Mouse (Mus musculus) intestine, postnatal 0 days (tissue): ENCODE measurements at regions not wholly inside any gene's neighbourhood (a gene's known extent, or its start where the extent isn't known, plus 50 kb on each side); places are given as distances from the start of the nearest gene placed in this dataset.

Experiments
- ATAC-seq: fragments of 200-750 bp; cut with Nextera tagmentation; 2 replicates; pipeline ENCODE4 v1.8.0; 2017; ENCODE audit warnings: mild to moderate bottlenecking, moderate TSS enrichment, moderate library complexity
- H3K27ac ChIP-seq: fragments of 300-500 bp; sonication (generic); 2 replicates; pipeline ENCODE4 v1.5.1; 2014; ENCODE audit warnings: mild to moderate bottlenecking, low read depth, low read length, moderate library complexity
- H3K27me3 ChIP-seq: fragments of 300-500 bp; sonication (generic); replicated peaks from 2 replicates; pipeline ENCODE4 v1.6.1; 2014; ENCODE audit warnings: low read length, mixed read lengths; ENCODE audit not compliant: control insufficient read depth, insufficient read depth
- H3K36me3 ChIP-seq: fragments of 300-500 bp; sonication (generic); 2 replicates; pipeline ENCODE4 v1.6.1; 2014; ENCODE audit warnings: mild to moderate bottlenecking, moderate library complexity; ENCODE audit not compliant: control insufficient read depth, insufficient read depth
- H3K4me1 ChIP-seq: fragments of 300-500 bp; sonication (generic); replicated peaks from 2 replicates; pipeline ENCODE4 v1.6.1; 2014; ENCODE audit warnings: antibody characterized with exemption, low read length, mixed read lengths; ENCODE audit not compliant: control insufficient read depth, insufficient read depth
- H3K4me2 ChIP-seq: fragments of 300-500 bp; sonication (generic); replicated peaks from 2 replicates; pipeline ENCODE4 v1.6.1; 2014; ENCODE audit warnings: low read depth, mild to moderate bottlenecking, moderate library complexity
- H3K4me3 ChIP-seq: fragments of 300-500 bp; sonication (generic); 2 replicates; pipeline ENCODE4 v1.5.1; 2014; ENCODE audit warnings: low read depth, low read length
- H3K9ac ChIP-seq: fragments of 300-500 bp; sonication (generic); 2 replicates; pipeline ENCODE4 v1.6.1; 2014; ENCODE audit warnings: mild to moderate bottlenecking, low read depth, low read length
- H3K9me3 ChIP-seq: fragments of 300-500 bp; sonication (generic); 2 replicates; pipeline ENCODE4 v1.6.1; 2016; ENCODE audit warnings: mixed run types; ENCODE audit not compliant: control insufficient read depth
- CTCF ChIP-seq: sonication (generic); IDR thresholded peaks from 2 replicates; pipeline ENCODE4 v1.5.1; 2016; ENCODE audit warnings: low read depth, mild to moderate bottlenecking, control low read depth, antibody characterized with exemption, moderate library complexity
- WGBS: fragments of 180-500 bp; shearing (Covaris S2); extraction: QIAGEN DNeasy Blood & Tissue Kit; methylation state at CpG from one replicate; pipeline ENCODE4 v1.1.7; 2014; 5-methylcytosine and 5-hydroxymethylcytosine counted together

GRCm38 (mm10) chr12:29062025-29062637 lies 310.5 kb downstream of the Eipr1 start:
- no peaks in the 10 kb centered on the region for H3K4me1 ChIP-seq
- H3K27ac ChIP-seq, result no peak overlapping the region
- no peak overlapping the region for H3K9ac ChIP-seq
- no peaks in the 10 kb centered on the region for H3K36me3 ChIP-seq
- H3K4me3 ChIP-seq, result no peak overlapping the region
- no peaks in the 10 kb centered on the region for H3K9me3 ChIP-seq
- H3K27me3 ChIP-seq, result no peaks in the 10 kb centered on the region
- H3K4me2 ChIP-seq, result no peak overlapping the region
- TF ChIP-seq CTCF, result no peak
- WGBS, result 52% methylated on average over 14 of the region's 14 CpGs
- ATAC-seq, result no peak

- H3K27me3 ChIP-seq, result no peaks in the 10 kb centered on the region
- no peak overlapping the region for H3K4me3 ChIP-seq
- no peaks in the 10 kb centered on the region for H3K9me3 ChIP-seq
- no peak for TF ChIP-seq CTCF
- H3K27ac ChIP-seq, result no peak overlapping the region
- H3K36me3 ChIP-seq, result no peaks in the 10 kb centered on the region
- H3K9ac ChIP-seq, result no peak overlapping the region
- H3K4me1 ChIP-seq, result no peaks in the 10 kb centered on the region
- no peak overlapping the region for H3K4me2 ChIP-seq
- WGBS, result 83% methylated on average over 3 of the region's 3 CpGs
- no peak for ATAC-seq
These were observed 311.2 kb downstream of the Eipr1 start for GRCm38 (mm10) chr12:29062801-29063200.

GRCm38 (mm10) chr12:29068180-29068579 lies 316.6 kb downstream of the Eipr1 start:
- no peak overlapping the region for H3K4me3 ChIP-seq
- no peaks in the 10 kb centered on the region for H3K36me3 ChIP-seq
- H3K27me3 ChIP-seq, result no peaks in the 10 kb centered on the region
- no peak overlapping the region for H3K9ac ChIP-seq
- H3K4me1 ChIP-seq, result no peaks in the 10 kb centered on the region
- no peaks in the 10 kb centered on the region for H3K9me3 ChIP-seq
- TF ChIP-seq CTCF, result peak; percentile 62
- H3K4me2 ChIP-seq, result no peak overlapping the region
- H3K27ac ChIP-seq, result no peak overlapping the region
- ATAC-seq, result no peak
- WGBS, result 27% methylated on average over 5 of the region's 5 CpGs

GRCm38 (mm10) chr12:29075096-29075852 lies 323.7 kb downstream of the Eipr1 start:
- TF ChIP-seq CTCF, result no peak
- H3K9me3 ChIP-seq, result no peaks in the 10 kb centered on the region
- H3K4me2 ChIP-seq, result no peak overlapping the region
- 54% methylated on average over 10 of the region's 10 CpGs for WGBS
- H3K4me1 ChIP-seq, result no peaks in the 10 kb centered on the region
- H3K9ac ChIP-seq, result no peak overlapping the region
- H3K36me3 ChIP-seq, result no peaks in the 10 kb centered on the region
- ATAC-seq, result no peak
- H3K27ac ChIP-seq, result no peak overlapping the region
- H3K27me3 ChIP-seq, result no peaks in the 10 kb centered on the region
- no peak overlapping the region for H3K4me3 ChIP-seq

- TF ChIP-seq CTCF, result no peak
- Histone ChIP-seq H3K9me3 (no peaks in the 10 kb centered on the region), H3K27ac (no peak overlapping the region), H3K9ac (no peak overlapping the region), H3K27me3 (no peaks in the 10 kb centered on the region), H3K4me1 (no peaks in the 10 kb centered on the region), H3K36me3 (no peaks in the 10 kb centered on the region), H3K4me2 (no peak overlapping the region), H3K4me3 (no peak overlapping the region)
- no peak for ATAC-seq
- WGBS, result 82% methylated on average over 1 of the region's 1 CpGs
These were observed 325.0 kb downstream of the Eipr1 start for GRCm38 (mm10) chr12:29076606-29077005.

- Histone ChIP-seq H3K4me1 (no peaks in the 10 kb centered on the region), H3K9ac (no peak overlapping the region), H3K36me3 (no peaks in the 10 kb centered on the region), H3K4me3 (no peak overlapping the region), H3K27me3 (no peaks in the 10 kb centered on the region), H3K9me3 (no peaks in the 10 kb centered on the region), H3K27ac (no peak overlapping the region), H3K4me2 (no peak overlapping the region)
- no peak for ATAC-seq
- 70% methylated on average over 1 of the region's 1 CpGs for WGBS
- TF ChIP-seq CTCF, result no peak
These were observed 327.4 kb downstream of the Eipr1 start for GRCm38 (mm10) chr12:29079011-29079410.
